Mouse (Mus musculus): ENCODE results near the gene Slc9a8. TPM values are rescaled to one million over a fixed set of nuclear protein-coding genes. Genes with fewer than 3 reads are reported as not detected.
A peak's percentile ranks its signal among the peaks of the same experiment; 100 is the strongest.
"Not testable (repeated sequence)": the region's sequence is repeated elsewhere in the genome, so short reads cannot be mapped to it uniquely, and the experiment has no call there.

Gene Slc9a8
- 10 to 100 TPM; 24.7 to 27.9 TPM for total RNA-seq (2021)

- intact Hi-C loops (cut with DNase I) = loop anchor here (2.0 to 5.0 kb wide), 2 partner anchors 36 to 141 kb away; no protein-coding TSS in a partner anchor
- peak; percentile 95 to 98 for DNase-seq
These were observed at the start of gene Slc9a8 for GRCm38 (mm10) chr2:167421330-167422149. TSS of gene Slc9a8 (plus strand) at chr2:167421712.

GRCm38 (mm10) chr2:167373266-167373665 lies 48.2 kb upstream of the Slc9a8 start:
- intact Hi-C loops (cut with DNase I) = no loop called here
- peak; percentile 67 for DNase-seq

- intact Hi-C loops (cut with DNase I) = no loop called here
- no peak for DNase-seq
These were observed 47.2 kb upstream of the Slc9a8 start for GRCm38 (mm10) chr2:167374191-167374805.

GRCm38 (mm10) chr2:167375135-167375534 lies 46.4 kb upstream of the Slc9a8 start:
- no peak for DNase-seq

GRCm38 (mm10) chr2:167375688-167376087 lies 45.8 kb upstream of the Slc9a8 start:
- intact Hi-C loops (cut with DNase I) = no loop called here

More at GRCm38 (mm10) chr2:167375135-167375534, 46.4 kb upstream of the Slc9a8 start:
- intact Hi-C loops (cut with DNase I) = no loop called here

GRCm38 (mm10) chr2:167376160-167376564 lies 45.4 kb upstream of the Slc9a8 start:
- peak; percentile 35 to 49 for DNase-seq
- intact Hi-C loops (cut with DNase I) = no loop called here

More at GRCm38 (mm10) chr2:167375688-167376087, 45.8 kb upstream of the Slc9a8 start:
- no peak for DNase-seq

- DNase-seq = no peak
- intact Hi-C loops (cut with DNase I) = no loop called here
These were observed 43.8 kb upstream of the Slc9a8 start for GRCm38 (mm10) chr2:167377697-167378096.

GRCm38 (mm10) chr2:167378972-167379371 lies 42.5 kb upstream of the Slc9a8 start:
- intact Hi-C loops (cut with DNase I) = no loop called here
- no peak for DNase-seq

- intact Hi-C loops (cut with DNase I) = loop anchor here (2.0 kb wide), 1 partner anchor 26 kb away; no protein-coding TSS in a partner anchor
These were observed 40.8 kb upstream of the Slc9a8 start for GRCm38 (mm10) chr2:167380615-167381285.

GRCm38 (mm10) chr2:167381596-167381995 lies 39.9 kb upstream of the Slc9a8 start:
- no peak for DNase-seq
- intact Hi-C loops (cut with DNase I) = loop anchor here (2.0 kb wide), 1 partner anchor 27 kb away; no protein-coding TSS in a partner anchor

More at GRCm38 (mm10) chr2:167380615-167381285, 40.8 kb upstream of the Slc9a8 start:
- no peak for DNase-seq

GRCm38 (mm10) chr2:167382389-167382788 lies 39.1 kb upstream of the Slc9a8 start:
- DNase-seq = no peak
- intact Hi-C loops (cut with DNase I) = no loop called here

GRCm38 (mm10) chr2:167383666-167384083 lies 37.8 kb upstream of the Slc9a8 start:
- DNase-seq = peak; percentile 72 to 76
- intact Hi-C loops (cut with DNase I) = no loop called here

GRCm38 (mm10) chr2:167386456-167386855 lies 35.1 kb upstream of the Slc9a8 start:
- intact Hi-C loops (cut with DNase I) = no loop called here
- DNase-seq = peak; percentile 47 to 52

- intact Hi-C loops (cut with DNase I) = no loop called here
- DNase-seq = no peak
These were observed 34.5 kb upstream of the Slc9a8 start for GRCm38 (mm10) chr2:167386998-167387397.

GRCm38 (mm10) chr2:167394426-167394825 lies 27.1 kb upstream of the Slc9a8 start:
- DNase-seq = no peak
- intact Hi-C loops (cut with DNase I) = no loop called here

- DNase-seq; intact Hi-C loops (cut with DNase I): not testable (repeated sequence)
These were observed 25.1 kb upstream of the Slc9a8 start for GRCm38 (mm10) chr2:167396420-167396819.

- no peak for DNase-seq
- intact Hi-C loops (cut with DNase I) = no loop called here
These were observed 22.5 kb upstream of the Slc9a8 start for GRCm38 (mm10) chr2:167399012-167399411.

GRCm38 (mm10) chr2:167399646-167400045 lies 21.9 kb upstream of the Slc9a8 start:
- DNase-seq = no peak
- intact Hi-C loops (cut with DNase I) = no loop called here

- DNase-seq = no peak
- intact Hi-C loops (cut with DNase I) = no loop called here
These were observed 18.4 kb upstream of the Slc9a8 start for GRCm38 (mm10) chr2:167403085-167403484.

- DNase-seq = no peak
- intact Hi-C loops (cut with DNase I) = no loop called here
These were observed 16.2 kb upstream of the Slc9a8 start for GRCm38 (mm10) chr2:167405101-167405880.

Measured in heart, postnatal 36 days (tissue).